Mouse (Mus musculus) embryonic fibroblast, embryonic 13.5 days (primary cell): Measurements from ENCODE around the gene Ndel1. TPM values are rescaled to one million over a fixed set of nuclear protein-coding genes. Genes with fewer than 3 reads are reported as not detected.

Experiments used
- H3K27ac ChIP-seq: 2 replicates; pipeline ENCODE4 v1.5.1; 2012; ENCODE audit warnings: low read length, control low read depth, inconsistent platforms; ENCODE audit not compliant: insufficient read depth
- H3K4me1 ChIP-seq: 2 replicates; pipeline ENCODE4 v1.6.1; 2011; ENCODE audit warnings: low read length; ENCODE audit not compliant: control insufficient read depth, insufficient read depth
- H3K4me3 ChIP-seq: 2 replicates; pipeline ENCODE4 v1.5.1; 2011; ENCODE audit warnings: mild to moderate bottlenecking, control low read depth, low read length; ENCODE audit not compliant: insufficient read depth
- CTCF ChIP-seq: IDR thresholded peaks from 2 replicates; pipeline ENCODE4 v1.5.1; 2011; ENCODE audit warnings: mild to moderate bottlenecking, control low read depth, low read length, moderate library complexity, borderline replicate concordance; ENCODE audit not compliant: insufficient read depth
- POLR2A ChIP-seq: IDR thresholded peaks from 2 replicates; pipeline ENCODE4 v1.6.1; 2011; ENCODE audit warnings: low read depth, mild to moderate bottlenecking, control low read depth, low read length, moderate library complexity
- polyA plus RNA-seq: library from polyadenylated mRNA; stranded (reverse); fragments of >200 nt; gene quantifications from 2 replicates; pipeline ENCODE4 v1.2.4, GENCODE M21; 2011; ENCODE audit warnings: low read depth; ENCODE audit not compliant: missing spikeins, insufficient read length

Gene Ndel1
- polyA plus RNA-seq, 1 experiment: 122 TPM

DNA sequence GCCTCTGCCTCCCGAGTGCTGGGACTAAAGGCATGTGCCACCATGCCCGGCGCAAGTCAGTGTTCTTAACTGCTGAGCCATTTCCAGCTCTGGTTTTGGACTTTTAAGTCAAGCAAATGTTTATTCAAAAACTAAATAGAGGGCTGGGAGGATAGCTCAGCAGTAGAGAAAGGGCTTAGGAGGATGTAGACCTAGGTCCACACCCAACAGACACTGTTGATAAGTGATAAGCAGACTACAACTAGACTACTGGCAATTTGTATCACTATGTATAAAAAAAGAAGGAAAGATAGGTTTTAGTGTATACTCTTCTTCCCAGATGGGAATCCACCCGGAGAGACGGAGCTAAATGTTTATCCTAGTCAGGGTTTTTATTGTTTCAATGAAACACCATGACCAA is 24.6 kb upstream of the Ndel1 start:
- Histone ChIP-seq H3K27ac (no peak overlapping the region), H3K4me1 (no peaks in the 10 kb centered on the region), H3K4me3 (no peak overlapping the region)
- no peak for TF ChIP-seq CTCF
- no peak for TF ChIP-seq POLR2A

- H3K27ac ChIP-seq: no peak overlapping the region
- H3K4me3 ChIP-seq: no peak overlapping the region
- no peaks in the 10 kb centered on the region for H3K4me1 ChIP-seq
- no peak for TF ChIP-seq CTCF
- TF ChIP-seq POLR2A: no peak
Measured at GRCm38 (mm10) chr11:68893911-68894464, 22.3 kb upstream of the Ndel1 start.

DNA sequence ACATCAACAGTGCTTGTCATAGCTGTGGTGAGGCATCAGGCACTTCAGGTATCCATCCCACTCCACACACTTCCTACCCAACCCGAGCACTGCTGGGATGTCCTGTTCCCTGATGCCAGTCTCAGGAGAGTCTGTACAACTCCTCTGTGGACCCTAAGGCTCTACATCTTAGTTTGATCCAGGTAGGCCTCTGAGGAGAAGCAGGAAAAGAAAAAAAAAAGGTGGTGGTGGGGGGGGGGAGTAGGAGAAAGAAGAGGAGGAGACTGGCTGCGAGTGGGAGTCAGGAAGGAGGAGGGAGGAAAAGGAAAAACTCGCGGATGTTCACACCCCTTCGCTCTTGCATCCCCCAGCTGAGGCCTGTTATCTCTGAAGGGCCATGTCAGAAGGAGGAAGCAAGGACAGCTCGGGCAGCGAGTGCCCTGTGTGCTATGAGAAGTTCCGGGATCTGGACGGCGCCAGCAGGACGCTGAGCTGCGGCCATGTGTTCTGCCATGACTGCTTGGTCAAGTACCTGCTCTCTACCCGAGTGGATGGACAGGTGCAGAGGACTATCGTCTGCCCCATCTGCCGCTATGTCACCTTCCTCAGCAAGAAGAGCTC is 20.7 kb upstream of the Ndel1 start:
- Histone ChIP-seq H3K4me3 (no peak overlapping the region), H3K27ac (no peak overlapping the region), H3K4me1 (no peaks in the 10 kb centered on the region)
- TF ChIP-seq POLR2A (no peak), CTCF (no peak)

DNA sequence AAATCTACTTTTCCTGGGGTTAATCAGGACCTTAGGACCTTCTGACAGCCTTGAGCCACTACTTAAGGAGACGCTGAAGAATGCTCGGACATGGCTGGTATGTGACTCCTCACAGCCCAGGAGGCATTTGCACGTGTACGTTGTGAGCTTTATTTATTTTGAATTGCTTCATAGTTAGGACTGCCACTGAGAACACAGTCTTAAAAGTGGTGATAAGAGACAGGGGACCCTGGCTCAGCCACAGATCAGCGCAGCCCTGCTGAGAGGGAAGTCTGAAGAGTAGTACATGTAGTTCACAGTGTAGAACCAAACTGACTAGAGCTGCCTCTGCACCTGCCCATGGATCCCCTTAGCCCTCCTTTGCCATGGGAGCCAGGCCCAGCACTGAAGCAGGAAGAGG is 20.2 kb upstream of the Ndel1 start:
- no peak overlapping the region for H3K4me3 ChIP-seq
- TF ChIP-seq CTCF (no peak), POLR2A (no peak)
- H3K27ac ChIP-seq: no peak overlapping the region
- no peaks in the 10 kb centered on the region for H3K4me1 ChIP-seq

- Histone ChIP-seq H3K27ac (no peak overlapping the region), H3K4me1 (no peaks in the 10 kb centered on the region), H3K4me3 (no peak overlapping the region)
- no peak for TF ChIP-seq POLR2A
- TF ChIP-seq CTCF: no peak
Measured at GRCm38 (mm10) chr11:68890625-68891024, 19.0 kb upstream of the Ndel1 start.

- H3K4me1 ChIP-seq: no peaks in the 10 kb centered on the region
- H3K27ac ChIP-seq: no peak overlapping the region
- H3K4me3 ChIP-seq: no peak overlapping the region
- TF ChIP-seq CTCF (no peak), POLR2A (no peak)
Measured at GRCm38 (mm10) chr11:68888653-68889052, 17.0 kb upstream of the Ndel1 start.

DNA sequence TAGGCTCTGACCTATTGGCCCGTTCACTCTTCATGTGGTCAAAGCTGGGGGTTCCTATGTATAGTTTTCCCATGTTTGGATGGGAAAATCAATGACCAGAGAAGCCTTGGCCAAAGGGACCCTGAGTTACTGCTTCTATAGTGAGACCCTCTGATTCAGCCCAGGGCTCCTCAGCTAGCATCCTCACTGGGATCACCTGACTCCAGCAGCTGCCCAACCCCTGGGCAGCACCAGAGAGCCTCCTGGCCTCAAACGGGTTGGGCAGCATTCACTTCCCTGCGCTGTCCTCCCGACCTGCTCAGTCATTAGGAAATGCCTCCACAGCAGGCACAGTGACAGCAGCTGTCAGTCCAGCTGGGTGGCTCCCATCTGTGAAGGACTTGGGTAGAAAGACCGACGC is 16.6 kb upstream of the Ndel1 start, which contains the start of gene Rnf222:
Gene Rnf222, plus strand, starts transcription at position 301 of the 400 bp plus-strand sequence.
- Histone ChIP-seq H3K27ac (no peak within 1 kb of the TSS), H3K4me1 (no peaks in the 10 kb centered on the region), H3K4me3 (no peak within 1 kb of the TSS)
- TF ChIP-seq CTCF (no peak), POLR2A (no peak)

GRCm38 (mm10) chr11:68886091-68886490 is 14.4 kb upstream of the Ndel1 start:
- Histone ChIP-seq H3K4me1 (no peaks in the 10 kb centered on the region), H3K4me3 (no peak overlapping the region), H3K27ac (no peak overlapping the region)
- TF ChIP-seq POLR2A (no peak), CTCF (no peak)

DNA sequence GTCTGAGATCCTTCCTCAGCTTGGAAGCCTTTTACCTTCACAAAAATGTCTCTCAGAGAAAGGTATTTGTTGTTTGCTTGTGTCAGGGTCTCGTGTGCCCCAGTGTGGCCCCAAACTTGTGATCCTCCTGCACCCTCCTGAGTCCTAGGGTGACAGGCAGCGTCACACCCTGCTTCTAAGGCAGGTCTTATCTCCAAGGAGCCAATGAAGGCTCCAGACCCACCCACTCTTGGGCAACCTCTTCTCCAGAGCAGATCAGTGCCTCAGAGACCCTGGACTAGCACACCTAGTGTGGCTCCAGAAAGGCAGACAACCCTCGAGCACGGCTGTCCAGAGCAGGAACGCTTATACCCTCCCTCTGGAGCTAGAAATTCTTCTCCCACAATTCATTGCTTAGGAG is 12.7 kb upstream of the Ndel1 start:
- no peaks in the 10 kb centered on the region for H3K4me1 ChIP-seq
- H3K27ac ChIP-seq: no peak overlapping the region
- TF ChIP-seq CTCF: no peak
- TF ChIP-seq POLR2A: no peak
- H3K4me3 ChIP-seq: no peak overlapping the region

DNA sequence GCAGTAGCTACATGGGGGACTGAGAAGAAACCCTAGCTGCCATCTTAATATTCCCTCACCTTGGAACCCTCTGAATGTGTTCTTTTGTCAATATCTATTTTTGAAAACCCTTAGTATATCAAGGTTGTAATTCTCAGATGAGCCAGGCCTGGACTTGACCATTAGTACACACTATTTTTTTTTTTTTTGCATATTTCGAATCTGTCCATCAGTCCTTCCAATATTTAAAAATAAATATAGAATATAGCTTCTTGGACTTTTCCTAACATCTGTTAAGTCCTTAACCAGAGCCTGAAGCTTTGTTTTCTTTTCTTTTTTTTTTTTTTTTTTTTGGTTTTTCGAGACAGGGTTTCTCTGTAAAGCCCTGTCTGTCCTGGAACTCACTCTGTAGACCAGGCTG is 12.2 kb upstream of the Ndel1 start:
- Histone ChIP-seq H3K4me1 (no peaks in the 10 kb centered on the region), H3K27ac (no peak overlapping the region), H3K4me3 (no peak overlapping the region)
- TF ChIP-seq CTCF: no peak
- TF ChIP-seq POLR2A: no peak
